31 mouse cellular contexts compared by ENCODE assay signal in the genomic region with DNA sequence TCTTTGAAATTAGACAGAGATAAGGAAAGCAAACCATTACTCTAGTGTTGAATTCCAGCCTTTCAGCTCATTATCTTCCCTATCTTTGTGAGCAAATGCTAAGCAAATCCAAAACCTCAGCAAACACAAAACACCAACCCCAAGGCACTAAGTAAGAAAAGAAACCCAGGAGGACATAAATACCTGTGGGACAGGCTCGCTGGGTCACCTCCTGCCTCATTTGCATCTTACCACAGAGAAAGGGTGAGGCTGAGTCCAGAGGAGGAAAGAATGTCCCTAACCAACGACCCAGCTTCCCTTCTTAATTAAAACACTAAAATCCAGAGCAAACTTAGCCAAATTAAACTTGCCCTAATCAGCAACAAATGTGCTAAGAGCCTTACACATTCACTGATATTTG.
DNase-seq lines count a peak whose midpoint lies in the region; ATAC-seq and TF ChIP-seq lines count a peak whose summit lies in the region.
"Had no signal": no experiment of that assay in that cellular context is flagged by ENCODE, and none has a peak within 500 bp of the region (broad histone marks: within the 10 kb centered on the region; RNA-seq: fewer than 3 reads in every experiment).

No protein-coding gene starts in this region.

- peak overlapping the region; percentile 23; the same call in 1 of the 2 replicates for H3K27ac ChIP-seq in kidney, adult 2 months (ENCODE audit: insufficient read depth, low read depth, low read length)
- H3K27ac ChIP-seq in stomach, embryonic 14.5 days (ENCODE audit: low read length), result peak overlapping the region; percentile 45; the same call in 1 of the 2 replicates
- H3K27ac ChIP-seq: embryonic facial prominence, embryonic 12.5 days; forebrain, embryonic 15.5 days; heart, embryonic 10.5 days; heart, embryonic 15.5 days; hindbrain, postnatal 0 days; layer of hippocampus, adult 2 months; left cerebral cortex, adult 2 months; limb, embryonic 13.5 days; liver, embryonic 12.5 days; midbrain, embryonic 10.5 days; midbrain, embryonic 15.5 days had no signal

- peaks cover 2% of the 10 kb centered on the region; the same call in 1 of the 2 replicates for H3K4me1 ChIP-seq in kidney, adult 2 months (ENCODE audit: control insufficient read depth, insufficient read depth, low read length)
- peaks cover 11% of the 10 kb centered on the region for H3K4me1 ChIP-seq in stomach, embryonic 14.5 days (ENCODE audit: control insufficient read depth, insufficient read depth, low read length)

- TF ChIP-seq CTCF in kidney, adult 2 months (conservative IDR thresholded peaks at IDR 0.05; ENCODE audit: insufficient read depth, insufficient read length, low read depth, low read length), result no peak

- H3K27me3 ChIP-seq in kidney, adult 2 months (replicated peaks; ENCODE audit: control insufficient read depth, insufficient read depth, low read length), result no peaks in the 10 kb centered on the region
- no peaks in the 10 kb centered on the region for H3K27me3 ChIP-seq in stomach, embryonic 14.5 days (ENCODE audit: control insufficient read depth, insufficient read depth, low read length)
- H3K27me3 ChIP-seq: embryonic facial prominence, embryonic 12.5 days; forebrain, embryonic 15.5 days; heart, embryonic 15.5 days; limb, embryonic 13.5 days; liver, embryonic 12.5 days; midbrain, embryonic 15.5 days had no signal

- H3K4me2 ChIP-seq in stomach, embryonic 14.5 days (replicated peaks; ENCODE audit: low read depth, low read length), result no peak overlapping the region
- H3K4me2 ChIP-seq: embryonic facial prominence, embryonic 12.5 days; forebrain, embryonic 15.5 days; heart, embryonic 15.5 days; limb, embryonic 13.5 days; liver, embryonic 12.5 days; midbrain, embryonic 15.5 days had no signal

- H3K36me3 ChIP-seq in kidney, adult 2 months (ENCODE audit: control insufficient read depth, insufficient read depth, low read length), result no peaks in the 10 kb centered on the region
- no peaks in the 10 kb centered on the region for H3K36me3 ChIP-seq in stomach, embryonic 14.5 days (ENCODE audit: control insufficient read depth, insufficient read depth, low read length)
- H3K36me3 ChIP-seq: embryonic facial prominence, embryonic 12.5 days; forebrain, embryonic 15.5 days; heart, embryonic 10.5 days; heart, embryonic 15.5 days; limb, embryonic 13.5 days; liver, embryonic 12.5 days; midbrain, embryonic 10.5 days; midbrain, embryonic 15.5 days had no signal

- WGBS in kidney, adult 2 months, result 28% methylated on average over 2 of the region's 2 CpGs
- WGBS in stomach, embryonic 14.5 days, result 33% methylated on average over 2 of the region's 2 CpGs

- DNase-seq in kidney, adult 2 months, result no peak
- no peak for DNase-seq in kidney, postnatal 25 days
- peak; percentile 42 for DNase-seq in urinary bladder, postnatal 14 days (ENCODE audit: low spot score)
- no peak for DNase-seq in urinary bladder, postnatal 10 days (ENCODE audit: low spot score)
- no peak for DNase-seq in embryo, embryonic 11 days
- no peak for DNase-seq in retina, postnatal 1 day
- DNase-seq: adrenal gland, postnatal 14 days; cerebellum, adult 11 months; cerebellum, adult 9-10 months; cerebellum, postnatal 36 days; gastrocnemius, postnatal 25 days; heart, adult 11 months; kidney, adult 18-20 months; liver, postnatal 0 days; right cerebral cortex, adult 18-20 months; right cerebral cortex, postnatal 4 days; thymus, adult 2 months; thymus, postnatal 36 days had no signal

- no peak overlapping the region for H3K9ac ChIP-seq in stomach, embryonic 14.5 days (replicated peaks; ENCODE audit: low read depth, low read length)
- H3K9ac ChIP-seq: embryonic facial prominence, embryonic 12.5 days; forebrain, embryonic 15.5 days; heart, embryonic 15.5 days; limb, embryonic 13.5 days; liver, embryonic 12.5 days; liver, postnatal 0 days; midbrain, embryonic 15.5 days had no signal

- no peaks in the 10 kb centered on the region for H3K9me3 ChIP-seq in stomach, embryonic 14.5 days (ENCODE audit: control insufficient read depth, low read depth, low read length)
- H3K9me3 ChIP-seq: embryonic facial prominence, embryonic 12.5 days; forebrain, embryonic 15.5 days; heart, embryonic 10.5 days; heart, embryonic 15.5 days; limb, embryonic 13.5 days; midbrain, embryonic 10.5 days; midbrain, embryonic 15.5 days had no signal

- ATAC-seq in stomach, embryonic 14.5 days (ENCODE audit: insufficient number of reproducible peaks, insufficient read depth, low FRiP score, low read depth), result no peak
- ATAC-seq: CD4-positive, CD25-positive, alpha-beta regulatory T cell, adult 4 months; forebrain, embryonic 15.5 days; hindbrain, postnatal 0 days; liver, embryonic 12.5 days; liver, postnatal 0 days; midbrain, embryonic 15.5 days had no signal

- no peak for TF ChIP-seq POLR2A in kidney, adult 2 months (IDR thresholded peaks at IDR 0.05; ENCODE audit: low read depth, low read length)

- H3K4me3 ChIP-seq in kidney, adult 2 months (ENCODE audit: insufficient read depth, low read depth, low read length), result no peak overlapping the region
- no peak overlapping the region for H3K4me3 ChIP-seq in stomach, embryonic 14.5 days (ENCODE audit: low read depth, low read length)
- H3K4me3 ChIP-seq: embryonic facial prominence, embryonic 12.5 days; forebrain, embryonic 15.5 days; heart, embryonic 10.5 days; heart, embryonic 15.5 days; layer of hippocampus, adult 2 months; left cerebral cortex, adult 2 months; limb, embryonic 13.5 days; liver, embryonic 12.5 days; midbrain, embryonic 10.5 days; midbrain, embryonic 15.5 days had no signal
